Mouse (Mus musculus) urinary bladder, postnatal 25 days (tissue): ENCODE results near the gene Bcl7c.
A peak's percentile ranks its signal among the peaks of the same experiment; 100 is the strongest.
"Not testable (repeated sequence)": the region's sequence is repeated elsewhere in the genome, so short reads cannot be mapped to it uniquely, and the experiment has no call there.

Experiments
- DNase-seq: peaks from one replicate; pipeline ENCODE4 v3.0.0; 2022; ENCODE audit warnings: low spot score

Bcl7c gene

DNA sequence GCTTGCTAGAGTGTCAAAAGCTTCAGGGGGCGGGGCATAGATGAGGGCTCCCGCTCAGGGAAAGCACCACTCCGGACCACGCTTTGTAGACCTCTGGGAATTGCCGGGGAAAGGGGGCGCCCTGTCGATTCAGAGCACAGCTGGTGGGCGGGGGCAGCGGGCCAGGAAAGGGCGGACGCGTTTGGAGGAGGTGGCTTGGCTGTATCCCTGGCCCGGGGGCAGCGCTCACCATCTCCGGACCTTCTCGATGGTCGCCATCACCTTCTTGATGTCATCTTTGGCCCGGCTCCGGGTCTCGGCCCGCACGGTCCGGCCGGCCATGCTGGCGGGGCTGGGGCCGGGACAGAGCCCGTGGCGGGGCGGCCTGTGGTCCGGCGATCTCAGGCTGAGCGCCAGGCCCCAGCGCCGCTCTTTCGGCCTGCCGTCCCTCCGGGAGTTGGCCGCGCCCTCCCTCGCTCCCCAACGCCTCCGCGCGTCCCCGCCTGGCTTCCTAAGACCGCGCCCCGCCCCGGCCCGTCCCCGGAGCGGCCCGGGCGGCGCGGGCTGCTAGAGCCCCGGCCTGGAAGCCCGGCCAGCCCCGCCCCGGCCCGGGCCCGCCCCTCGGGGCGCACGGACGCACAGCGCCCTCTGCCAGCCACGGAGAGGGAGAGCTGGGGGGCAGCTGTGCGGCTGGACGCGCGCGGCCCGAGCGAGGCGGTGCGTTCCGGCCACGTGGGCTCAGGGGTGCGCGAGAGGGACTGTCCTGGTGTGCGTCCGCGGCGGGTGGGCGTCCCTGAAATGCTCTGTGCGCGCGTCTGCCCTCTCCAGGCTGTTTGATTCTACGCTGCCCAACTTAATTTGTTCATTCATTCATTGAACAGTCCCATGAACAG lies at the start of gene Bcl7c:
TSS of gene Bcl7c (minus strand) at position 727 of the 872 bp plus-strand sequence.
- peak; percentile 86 for DNase-seq

DNA sequence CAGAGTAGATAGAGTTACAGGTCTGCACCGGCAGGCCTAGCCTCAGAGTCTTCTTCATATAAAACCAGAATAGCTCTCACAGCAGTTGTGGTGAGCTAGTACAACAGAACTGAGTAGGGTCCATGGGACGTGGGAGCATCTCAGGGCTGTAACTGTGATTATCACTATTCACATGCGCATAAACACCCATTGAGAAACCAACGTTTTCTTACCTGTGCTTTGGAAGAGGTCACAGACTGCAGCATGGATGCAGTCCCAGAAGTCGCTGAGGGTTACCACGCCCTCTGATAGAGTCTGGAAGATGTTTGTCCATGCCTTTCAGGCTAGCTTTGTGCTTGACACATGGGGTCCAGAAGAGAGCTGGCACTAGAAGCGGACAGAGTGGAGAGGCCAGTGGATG lies 45.0 kb upstream of the Bcl7c start:
- DNase-seq = no peak

GRCm38 (mm10) chr7:127753158-127753557 lies 44.4 kb upstream of the Bcl7c start:
- no peak for DNase-seq

GRCm38 (mm10) chr7:127752069-127752468 lies 43.3 kb upstream of the Bcl7c start:
- no peak for DNase-seq

- DNase-seq = no peak
Observed at GRCm38 (mm10) chr7:127751619-127752018, 42.9 kb upstream of the Bcl7c start.

GRCm38 (mm10) chr7:127750131-127751127 lies 41.7 kb upstream of the Bcl7c start:
- no peak for DNase-seq

GRCm38 (mm10) chr7:127748235-127748560 lies 39.5 kb upstream of the Bcl7c start:
- no peak for DNase-seq

DNA sequence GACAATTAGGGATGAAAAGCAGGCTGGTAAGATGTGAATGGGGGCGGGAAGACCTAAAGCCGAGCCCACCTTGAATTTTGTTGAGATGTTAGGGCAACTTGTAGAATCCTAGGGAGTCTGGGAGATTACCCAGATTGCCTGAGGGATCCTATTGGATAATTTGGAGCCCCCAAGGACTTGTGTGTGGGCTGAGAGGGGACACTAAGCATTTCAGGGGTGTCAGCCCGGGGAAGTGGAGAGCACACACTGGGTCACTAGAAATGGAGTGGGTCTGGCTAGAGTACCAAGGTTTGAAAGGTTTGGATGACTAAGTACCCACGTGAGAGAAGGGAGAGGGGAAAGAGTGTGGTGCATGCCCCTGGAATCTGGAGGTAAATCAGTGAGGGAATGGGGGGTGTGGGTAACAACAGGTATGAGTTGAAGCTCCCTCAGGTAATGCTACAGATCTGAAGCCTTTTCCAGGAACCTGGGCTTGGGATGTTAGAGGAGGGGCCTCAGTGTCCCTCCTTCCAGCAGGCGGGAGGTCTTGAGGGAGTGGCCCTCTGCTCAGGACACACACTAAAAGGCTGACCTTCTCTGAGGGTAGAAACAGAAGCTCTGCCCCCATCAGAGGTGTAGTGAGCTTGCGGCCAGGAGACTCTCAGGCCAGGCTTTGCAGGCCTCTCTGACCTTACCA lies 39.0 kb upstream of the Bcl7c start:
- no peak for DNase-seq

- DNase-seq = no peak
Observed at GRCm38 (mm10) chr7:127746494-127747491, 38.1 kb upstream of the Bcl7c start.

DNA sequence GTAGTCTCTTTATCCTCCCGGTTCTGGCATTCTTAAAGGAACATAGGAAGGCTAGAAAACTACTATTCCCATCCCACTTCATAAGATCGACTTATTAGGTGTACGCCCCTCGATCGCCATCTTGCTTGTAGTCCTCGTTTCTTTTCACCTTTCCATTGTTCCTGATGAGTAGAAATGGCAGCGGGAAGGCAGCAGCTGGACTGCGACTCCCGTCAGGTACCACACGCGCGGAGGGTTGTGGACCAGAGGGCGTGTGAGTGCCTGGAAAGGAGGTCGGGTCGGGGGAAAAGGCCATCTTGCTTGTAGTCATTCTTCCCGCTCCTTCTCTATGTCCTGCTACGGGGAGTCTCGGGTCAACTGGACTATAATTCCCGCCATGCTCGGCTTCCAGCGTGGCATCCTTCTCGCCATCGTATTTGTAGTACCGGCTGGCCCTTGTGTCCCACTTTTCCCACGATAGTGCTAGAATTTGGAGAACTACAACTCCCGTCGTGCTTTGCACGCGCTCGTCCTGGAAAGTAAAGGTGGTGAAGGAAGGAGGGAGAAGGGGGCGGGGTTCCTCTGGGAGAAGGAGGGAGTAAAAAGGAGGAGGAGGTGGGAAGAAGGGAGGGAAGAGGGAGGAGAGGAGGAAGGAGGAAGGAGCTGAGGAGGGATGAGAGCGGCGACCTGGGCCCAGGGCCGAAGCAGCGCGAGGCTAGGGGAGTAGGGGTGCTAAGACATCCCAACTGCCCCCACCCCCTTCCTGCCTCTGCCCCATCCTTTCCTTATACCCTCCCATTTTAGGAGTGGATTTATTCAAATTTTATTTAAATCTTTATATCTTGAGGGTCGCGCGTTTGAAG lies 37.1 kb upstream of the Bcl7c start:
- peak; percentile 82 for DNase-seq

DNA sequence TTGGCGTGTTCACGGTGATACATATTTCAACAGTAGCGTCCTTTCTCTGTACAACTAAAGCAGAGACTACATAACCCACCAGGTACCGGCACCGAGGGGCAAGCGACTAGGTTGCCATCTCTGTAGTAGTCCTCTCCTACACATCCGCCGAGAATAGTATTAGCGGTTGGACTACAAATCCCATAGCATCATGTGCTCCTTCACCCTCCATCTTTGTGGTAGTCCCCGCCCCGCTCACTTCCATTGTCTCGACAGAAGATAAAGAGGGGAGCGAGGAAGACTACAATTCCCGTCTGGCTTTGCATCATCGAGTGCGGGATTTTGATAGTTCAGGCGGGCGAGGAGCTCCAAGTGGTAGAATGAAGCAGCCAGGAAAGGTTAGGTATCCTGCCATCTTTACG lies 36.5 kb upstream of the Bcl7c start:
- peak; percentile 71 for DNase-seq

DNA sequence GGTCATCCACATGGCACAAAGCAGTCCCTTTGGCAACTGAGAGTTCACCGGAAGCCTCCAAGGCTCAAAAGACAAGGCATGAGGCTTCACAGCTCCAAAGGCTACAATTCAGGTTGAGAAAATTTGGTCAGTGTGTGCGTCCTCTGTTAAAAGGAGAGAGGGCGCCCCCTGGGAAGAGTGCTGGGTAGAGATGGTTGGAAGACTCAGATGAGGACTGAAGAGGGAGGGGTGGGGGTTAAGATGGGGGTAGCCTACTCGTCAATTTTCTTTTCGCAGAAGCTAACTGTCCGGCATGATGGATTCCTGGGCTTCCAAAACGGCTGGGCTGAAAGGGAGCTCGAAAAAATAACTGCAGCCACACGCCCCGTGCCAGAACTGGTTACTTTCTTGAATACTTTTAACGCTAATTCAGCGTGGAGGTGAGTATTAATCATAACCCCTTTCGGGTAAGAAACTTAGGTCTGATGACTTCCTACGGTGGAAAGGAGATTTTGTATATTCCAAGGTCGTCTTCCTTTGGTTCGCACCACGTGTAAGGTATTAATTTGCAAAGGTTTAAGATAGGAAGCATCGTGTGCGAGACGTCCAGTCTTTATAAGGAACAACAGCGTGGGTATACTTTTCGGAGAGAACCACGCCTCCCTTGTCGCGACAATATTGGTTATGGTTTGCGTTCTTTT lies 35.8 kb upstream of the Bcl7c start, which contains the start of gene Fbxl19:
TSS of gene Fbxl19 (plus strand) at position 178 of the 680 bp plus-strand sequence.
- DNase-seq = peak; percentile 68

DNA sequence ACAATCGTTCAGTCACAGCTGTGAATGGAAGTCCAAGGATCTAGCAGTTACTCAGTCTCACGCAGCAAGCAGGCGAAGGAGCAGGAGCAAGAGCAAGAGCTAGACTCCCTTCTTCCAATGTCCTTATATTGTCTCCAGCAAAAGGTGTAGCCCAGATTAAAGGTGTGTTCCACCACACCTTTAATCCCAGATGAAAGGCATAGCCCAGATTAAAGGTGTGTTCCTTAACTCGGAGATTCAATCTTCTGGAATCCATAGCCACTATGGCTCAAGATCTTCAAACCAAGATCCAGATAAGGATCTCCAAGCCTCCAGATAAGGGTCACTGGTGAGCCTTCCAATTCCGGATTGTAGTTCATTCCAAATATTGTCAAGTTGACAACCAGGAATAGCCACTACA lies 23.3 kb upstream of the Bcl7c start, which contains the start of gene Ctf2:
TSS of gene Ctf2 (minus strand) at position 101 of the 400 bp plus-strand sequence.
- not testable (repeated sequence) for DNase-seq

DNA sequence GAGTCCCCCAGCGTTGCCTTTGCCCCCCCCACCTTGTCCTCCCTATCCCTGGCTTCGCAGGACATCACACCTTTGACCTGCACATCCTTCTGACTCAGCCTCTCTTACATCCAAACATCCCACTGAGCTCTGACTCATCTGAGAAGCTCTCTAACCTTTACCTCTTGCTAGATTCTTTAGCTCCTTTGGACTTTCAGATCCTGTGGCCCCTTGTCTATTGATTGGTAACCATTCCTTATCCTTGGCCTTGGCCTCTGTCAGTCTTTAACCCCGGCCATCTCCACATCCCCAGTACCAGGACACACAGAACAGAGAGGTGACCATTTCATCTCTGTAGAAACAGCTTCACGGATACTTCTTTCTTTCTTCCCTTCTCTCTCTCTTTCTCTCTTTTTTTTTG lies 21.4 kb upstream of the Bcl7c start:
- DNase-seq = no peak

DNA sequence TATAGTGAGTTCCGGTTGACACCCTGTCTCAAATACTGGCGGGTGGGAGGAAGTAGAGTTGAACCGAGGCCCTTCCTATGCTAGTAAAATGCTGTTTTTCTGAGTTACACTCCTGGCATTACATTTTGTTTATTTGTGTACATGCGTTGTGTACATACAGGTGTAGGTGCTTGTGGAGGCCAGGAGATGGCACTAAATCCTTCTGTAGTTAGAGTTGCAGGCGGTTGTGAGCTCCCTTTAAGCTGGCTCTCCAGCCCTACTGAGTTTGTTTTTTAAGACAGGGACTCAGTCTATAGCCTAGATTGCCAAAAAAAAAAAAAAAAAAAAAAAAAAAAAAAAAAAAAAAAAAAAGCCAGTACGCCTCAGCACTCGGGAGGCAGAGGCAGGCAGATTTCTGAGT lies 19.2 kb upstream of the Bcl7c start:
- no peak for DNase-seq

- DNase-seq = no peak
Observed at GRCm38 (mm10) chr7:127725924-127726323, 17.2 kb upstream of the Bcl7c start.

DNA sequence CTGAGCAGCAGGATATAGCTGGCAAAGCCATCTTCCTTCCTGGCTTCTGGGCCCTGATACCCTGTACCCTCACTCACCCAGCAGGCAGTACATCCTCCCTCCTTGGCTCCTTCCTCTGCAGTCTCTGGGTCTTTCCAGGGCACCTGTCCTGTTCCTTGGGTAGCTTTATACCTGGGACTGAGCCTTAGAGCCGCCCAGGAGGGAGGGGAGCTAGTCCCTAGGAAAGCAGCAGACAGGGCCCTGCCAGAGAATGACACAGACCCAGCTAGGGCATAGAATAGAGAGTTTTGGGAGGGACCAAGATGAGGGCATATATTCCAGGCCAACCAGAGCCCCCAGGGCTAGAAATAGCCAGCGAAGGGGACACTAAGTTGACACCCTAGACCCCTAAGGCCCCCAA lies 16.8 kb upstream of the Bcl7c start:
- no peak for DNase-seq

DNA sequence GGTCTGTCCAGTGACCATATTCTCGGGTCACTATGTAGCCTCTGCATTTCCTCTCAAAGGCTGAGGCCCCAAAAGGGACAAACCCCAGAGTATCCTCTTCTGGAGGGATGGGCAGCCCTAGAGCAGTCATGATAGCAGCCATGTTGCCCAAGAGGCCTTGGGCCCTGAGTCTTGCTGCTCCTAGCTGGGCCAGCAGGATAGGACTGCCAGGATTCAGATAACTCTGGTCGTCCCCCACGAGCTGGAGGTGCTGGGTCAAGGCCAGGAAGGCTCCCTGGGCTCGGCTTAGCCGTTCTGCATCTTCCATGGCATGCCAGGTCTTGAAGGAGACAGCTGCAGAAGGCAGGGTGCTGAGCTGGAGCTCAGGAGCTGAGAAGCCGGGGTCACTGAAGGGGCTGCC lies 10.5 kb upstream of the Bcl7c start:
- no peak for DNase-seq

GRCm38 (mm10) chr7:127718339-127718738 lies 9.6 kb upstream of the Bcl7c start:
- DNase-seq = no peak
